In the genomic region with DNA sequence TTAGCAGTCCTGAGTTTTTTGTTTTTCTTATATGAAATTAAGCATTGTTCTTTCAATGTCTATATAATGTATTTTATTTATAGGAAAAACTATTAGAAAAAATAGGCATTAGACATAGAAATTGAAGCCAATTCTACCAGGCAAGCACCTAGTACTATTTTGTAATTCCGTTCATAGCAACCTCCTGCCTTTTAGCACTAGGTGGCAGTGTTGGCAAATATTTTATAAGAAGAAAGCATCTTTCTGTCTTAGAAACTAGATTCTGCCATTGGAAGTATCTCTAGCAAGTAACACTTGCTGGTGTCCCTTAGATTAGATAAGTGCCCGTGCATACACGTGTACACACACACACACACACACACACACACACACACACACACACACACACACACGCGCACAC, we compare ENCODE assay signal across 9 mouse cellular contexts. TPM values are rescaled to one million over a fixed set of nuclear protein-coding genes. Genes with fewer than 3 reads are reported as not detected.
DNase-seq lines count a peak whose midpoint lies in the region; ATAC-seq and TF ChIP-seq lines count a peak whose summit lies in the region.
"Had no signal": no experiment of that assay in that cellular context is flagged by ENCODE, and none has a peak within 500 bp of the region (broad histone marks: within the 10 kb centered on the region; RNA-seq: fewer than 3 reads in every experiment).

No protein-coding gene starts in this region.

- no peak for TF ChIP-seq POLR2A in heart, adult 2 months (IDR thresholded peaks at IDR 0.05; ENCODE audit: insufficient read depth, low read depth, low read length)

- H3K36me3 ChIP-seq in heart, adult 2 months (ENCODE audit: control insufficient read depth, insufficient read depth, low read length), result no peaks in the 10 kb centered on the region
- no peaks in the 10 kb centered on the region for H3K36me3 ChIP-seq in midbrain, embryonic 15.5 days (replicated peaks)
- no peaks in the 10 kb centered on the region for H3K36me3 ChIP-seq in midbrain, embryonic 10.5 days

- peaks cover 3% of the 10 kb centered on the region; the same call in 1 of the 2 replicates for H3K4me1 ChIP-seq in heart, adult 2 months (ENCODE audit: control insufficient read depth, insufficient read depth, low read length)
- H3K4me1 ChIP-seq in midbrain, embryonic 15.5 days, result no peaks in the 10 kb centered on the region
- no peaks in the 10 kb centered on the region for H3K4me1 ChIP-seq in midbrain, embryonic 10.5 days

- no peaks in the 10 kb centered on the region for H3K79me2 ChIP-seq in heart, adult 2 months (replicated peaks; ENCODE audit: control insufficient read depth, insufficient read depth, low read length)

- 23% methylated on average over 5 of the region's 5 CpGs for WGBS in heart, adult 2 months
- 38% methylated on average over 5 of the region's 5 CpGs for WGBS in midbrain, embryonic 15.5 days
- 34% methylated on average over 5 of the region's 5 CpGs for WGBS in midbrain, embryonic 10.5 days

- TF ChIP-seq CTCF in heart, adult 2 months (IDR thresholded peaks at IDR 0.05), result peak; percentile 76

- H3K27me3 ChIP-seq in heart, adult 2 months (ENCODE audit: control insufficient read depth, insufficient read depth, low read length), result no peaks in the 10 kb centered on the region
- peaks cover 3% of the 10 kb centered on the region; the same call in 1 of the 2 replicates for H3K27me3 ChIP-seq in midbrain, embryonic 15.5 days (replicated peaks)
- H3K27me3 ChIP-seq in midbrain, embryonic 10.5 days (ENCODE audit: low read depth, poor library complexity, severe bottlenecking), result peaks cover 40% of the 10 kb centered on the region

- intact Hi-C loops in heart, adult 2 months (cut with DNase I), result loop anchor here (5.0 to 10.0 kb wide), 4 partner anchors 564 to 1159 kb away; no protein-coding TSS in a partner anchor

- no peak overlapping the region for H3K9ac ChIP-seq in heart, adult 2 months (ENCODE audit: low read depth, low read length)
- no peak overlapping the region for H3K9ac ChIP-seq in midbrain, embryonic 15.5 days

- 0 out of 2 replicates have a peak, but pooled peaks have one; percentile 20 for ATAC-seq in midbrain, embryonic 15.5 days (replicated peaks)

- H3K4me2 ChIP-seq in midbrain, embryonic 15.5 days, result no peak overlapping the region

- H3K4me3 ChIP-seq in heart, adult 2 months, result no peak overlapping the region
- H3K4me3 ChIP-seq in midbrain, embryonic 15.5 days, result no peak overlapping the region
- H3K4me3 ChIP-seq in midbrain, embryonic 10.5 days, result no peak overlapping the region
- H3K4me3 ChIP-seq: myocyte had no signal

- TF ChIP-seq EP300 in heart, adult 2 months (IDR thresholded peaks at IDR 0.05; ENCODE audit: insufficient read depth, low read depth, low read length), result no peak

- no peak for DNase-seq in heart, adult 2 months
- DNase-seq in heart, adult 9 months (ENCODE audit: low spot score in 2 of 2), result no peak
- DNase-seq in midbrain, embryonic 10.5 days (ENCODE audit: low spot score), result no peak
- DNase-seq in embryo, embryonic 11.5 days (ENCODE audit: low read depth, low spot score), result peak; percentile 40
- no peak for DNase-seq in right cerebral cortex, postnatal 4 days
- no peak for DNase-seq in spleen, postnatal 14 days (ENCODE audit: low spot score in 2 of 2)
- no peak for DNase-seq in natural killer cell, adult 2 months (ENCODE audit: low spot score in 2 of 2)

- no peaks in the 10 kb centered on the region for H3K9me3 ChIP-seq in midbrain, embryonic 15.5 days
- no peaks in the 10 kb centered on the region for H3K9me3 ChIP-seq in midbrain, embryonic 10.5 days (replicated peaks)

- no peak overlapping the region for H3K27ac ChIP-seq in heart, adult 2 months
- no peak overlapping the region for H3K27ac ChIP-seq in midbrain, embryonic 15.5 days
- no peak overlapping the region for H3K27ac ChIP-seq in midbrain, embryonic 10.5 days (replicated peaks)

RNA-seq across cellular contexts. Expression of gene Spdl1, which starts 10.1 kb away (rescaled TPM):
- total RNA-seq in heart, adult 2 months (2021), result under 1 TPM; 0.16 to 0.29 TPM
- polyA plus RNA-seq in heart, adult 2 months (2012; rRNA removed), result 0.06 and 0.08 TPM in 2 replicates
- 3.4 and 3.5 TPM in 2 replicates for polyA plus RNA-seq in midbrain, embryonic 15.5 days (2015; fragmentation: Nextera tagmentation; extraction: Ambion mirVana)
- 30.7 and 32.5 TPM in 2 replicates for polyA plus RNA-seq in midbrain, embryonic 10.5 days (2016; fragmentation: Nextera tagmentation; extraction: Ambion mirVana)

RNA-seq across cellular contexts. Expression of gene Dock2, which starts 59.8 kb away (rescaled TPM):
- total RNA-seq in heart, adult 2 months (2021), result 1 to 10 TPM; 2.3 to 3.4 TPM
- polyA plus RNA-seq in heart, adult 2 months (2012; rRNA removed), result 1.4 and 1.7 TPM in 2 replicates
- polyA plus RNA-seq in midbrain, embryonic 15.5 days (2015; fragmentation: Nextera tagmentation; extraction: Ambion mirVana), result 0.60 and 0.68 TPM in 2 replicates
- 0.69 and 0.72 TPM in 2 replicates for polyA plus RNA-seq in midbrain, embryonic 10.5 days (2016; fragmentation: Nextera tagmentation; extraction: Ambion mirVana)
- polyA plus RNA-seq: myocyte had no signal
